Mouse (Mus musculus): Measurements from ENCODE around the gene Dcp1b. TPM values are rescaled to one million over a fixed set of nuclear protein-coding genes. Genes with fewer than 3 reads are reported as not detected.

Gene Dcp1b
- polyA plus RNA-seq, 1 experiment from 2014 or later: 8.6 TPM

DNA sequence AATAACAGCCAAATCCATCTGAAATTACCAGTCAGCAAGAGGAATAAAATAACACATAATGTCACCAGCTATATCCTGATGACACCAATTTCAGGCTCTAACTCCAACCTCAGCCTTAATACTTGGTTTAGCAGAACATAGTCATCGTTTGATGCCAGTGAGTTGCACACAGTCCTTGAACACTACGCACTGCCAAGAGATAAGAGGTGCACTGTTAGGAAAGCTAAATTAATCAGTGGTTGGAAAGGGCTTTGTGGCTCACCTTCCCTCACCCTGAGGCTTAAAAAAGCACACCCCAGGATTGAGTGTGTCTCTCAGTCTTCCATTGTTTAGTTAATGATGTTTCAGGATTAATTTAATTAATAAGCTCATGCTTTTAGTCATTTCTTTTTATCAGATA lies 5.1 kb downstream of the Dcp1b start:
- 33% methylated on average over 2 of the region's 2 CpGs for WGBS
- Histone ChIP-seq H3K4me1 (ENCODE audit: control insufficient read depth in 2 of 2, insufficient read depth in 2 of 2, low read length in 2 of 2) (peaks cover 39 to 84% of the 10 kb centered on the region in 2 experiments), H3K4me3 (ENCODE audit: control insufficient read depth in 1 of 2, insufficient read depth in 1 of 2, low read depth in 1 of 2, low read length in 2 of 2) (no peak overlapping the region), H3K27ac (replicated peaks in 1 of 2; ENCODE audit: control insufficient read depth in 1 of 2, insufficient read depth in 1 of 2, low read depth in 2 of 2, low read length in 2 of 2) (peak overlapping the region; percentile 18 to 65), H3K36me3 (ENCODE audit: control insufficient read depth, insufficient read depth, low read length) (peaks cover 37% of the 10 kb centered on the region), H3K9ac (ENCODE audit: low read length) (no peak overlapping the region), H3K27me3 (ENCODE audit: control insufficient read depth, insufficient read depth, low read length) (no peaks in the 10 kb centered on the region), H3K4me2 (ENCODE audit: low read length) (peak overlapping the region; percentile 20), H3K9me3 (ENCODE audit: control insufficient read depth, low read length) (no peaks in the 10 kb centered on the region)
- ATAC-seq (ENCODE audit: insufficient number of reproducible peaks, insufficient read depth, low FRiP score, low read depth): no peak

DNA sequence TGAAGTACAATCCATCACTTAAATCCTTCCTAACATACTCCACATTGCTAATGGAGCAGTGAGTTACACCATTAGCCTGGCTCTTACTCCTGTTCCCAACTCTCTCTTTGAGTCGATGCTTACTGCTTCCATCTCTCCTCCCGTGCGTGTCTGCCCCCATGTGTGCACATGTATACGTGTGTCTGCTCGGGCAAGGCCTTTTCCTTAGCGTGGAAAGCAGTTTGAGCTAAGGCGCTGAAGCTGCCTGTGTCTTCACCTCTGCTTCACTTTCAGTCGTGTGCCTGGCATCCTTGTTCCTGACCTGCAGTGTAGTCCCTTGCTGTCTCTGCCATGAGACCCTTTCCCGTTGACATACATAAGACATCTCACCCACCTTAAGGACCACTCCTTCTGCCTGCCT lies 7.2 kb downstream of the Dcp1b start:
- H3K9ac ChIP-seq (ENCODE audit: low read length): no peak overlapping the region

DNA sequence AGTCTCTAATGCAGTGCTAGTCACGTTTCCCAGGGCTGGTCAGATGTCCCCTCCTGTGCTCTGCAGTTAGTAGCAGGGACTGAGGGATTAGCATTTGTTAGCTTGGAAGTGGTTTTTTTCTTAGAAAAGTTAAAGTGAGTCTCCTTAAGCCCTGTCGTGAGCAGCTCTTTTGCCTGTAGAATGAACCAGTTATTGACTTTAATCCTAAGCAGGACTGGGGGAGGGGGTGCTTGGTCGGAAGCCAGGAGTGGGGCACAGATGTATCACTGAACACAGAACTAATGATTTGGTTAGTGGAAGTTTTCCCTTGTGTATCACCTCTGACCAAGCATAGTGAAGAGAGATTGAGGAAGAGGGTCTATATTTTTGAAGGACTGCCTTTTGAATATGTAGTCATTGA lies 8.7 kb downstream of the Dcp1b start:
- Histone ChIP-seq H3K27me3 (ENCODE audit: control insufficient read depth, insufficient read depth, low read length) (no peaks in the 10 kb centered on the region), H3K4me2 (ENCODE audit: low read length) (peak overlapping the region; percentile 34), H3K27ac (replicated peaks in 1 of 2; ENCODE audit: control insufficient read depth in 1 of 2, insufficient read depth in 1 of 2, low read depth in 2 of 2, low read length in 2 of 2) (peak overlapping the region; percentile 24 to 62; a peak in 3 of 4 replicates), H3K4me1 (ENCODE audit: control insufficient read depth in 2 of 2, insufficient read depth in 2 of 2, low read length in 2 of 2) (peaks cover 33 to 81% of the 10 kb centered on the region in 2 experiments), H3K36me3 (ENCODE audit: control insufficient read depth, insufficient read depth, low read length) (peaks cover 53% of the 10 kb centered on the region), H3K4me3 (ENCODE audit: control insufficient read depth in 1 of 2, insufficient read depth in 1 of 2, low read depth in 1 of 2, low read length in 2 of 2) (no peak overlapping the region), H3K9me3 (ENCODE audit: control insufficient read depth, low read length) (no peaks in the 10 kb centered on the region), H3K9ac (ENCODE audit: low read length) (no peak overlapping the region; the same call in 1 of the 2 replicates)
- WGBS: 38% methylated on average over 3 of the region's 3 CpGs
- ATAC-seq (ENCODE audit: insufficient number of reproducible peaks, insufficient read depth, low FRiP score, low read depth): no peak

More for the DNA sequence above, 7.2 kb downstream of the Dcp1b start:
- no peak overlapping the region for H3K4me3 ChIP-seq (ENCODE audit: control insufficient read depth in 1 of 2, insufficient read depth in 1 of 2, low read depth in 1 of 2, low read length in 2 of 2)
- H3K27me3 ChIP-seq (ENCODE audit: control insufficient read depth, insufficient read depth, low read length): no peaks in the 10 kb centered on the region
- H3K9me3 ChIP-seq (ENCODE audit: control insufficient read depth, low read length): no peaks in the 10 kb centered on the region
- H3K4me1 ChIP-seq (ENCODE audit: control insufficient read depth in 2 of 2, insufficient read depth in 2 of 2, low read length in 2 of 2): peaks cover 34 to 86% of the 10 kb centered on the region in 2 experiments
- no peak for ATAC-seq (ENCODE audit: insufficient number of reproducible peaks, insufficient read depth, low FRiP score, low read depth)
- H3K36me3 ChIP-seq (ENCODE audit: control insufficient read depth, insufficient read depth, low read length): peaks cover 50% of the 10 kb centered on the region
- 67% methylated on average over 9 of the region's 9 CpGs for WGBS
- H3K27ac ChIP-seq (replicated peaks in 1 of 2; ENCODE audit: control insufficient read depth in 1 of 2, insufficient read depth in 1 of 2, low read depth in 2 of 2, low read length in 2 of 2): peak overlapping the region; percentile 49 to 58
- H3K4me2 ChIP-seq (ENCODE audit: low read length): peak overlapping the region; percentile 34; the same call in 1 of the 2 replicates

DNA sequence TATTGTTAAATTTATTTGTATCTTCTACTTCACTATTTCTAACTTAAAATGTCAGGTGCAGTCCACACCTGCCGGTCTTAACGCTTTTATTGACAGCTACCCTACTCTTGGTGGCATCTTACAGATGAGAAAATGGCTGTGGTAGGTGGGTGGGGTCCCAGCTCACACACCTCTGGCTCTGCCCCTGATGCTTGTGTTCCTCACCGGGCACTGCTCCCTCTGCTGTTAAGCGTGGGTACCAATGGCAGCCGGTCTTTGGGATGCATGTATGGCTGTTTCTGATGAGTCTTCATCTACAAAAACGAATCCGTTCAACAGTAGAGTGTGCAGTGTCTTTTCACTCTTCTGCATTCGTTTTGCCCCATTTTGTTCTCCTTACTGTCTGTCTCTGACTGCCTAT lies 11.6 kb downstream of the Dcp1b start:
- Histone ChIP-seq H3K4me1 (ENCODE audit: control insufficient read depth in 2 of 2, insufficient read depth in 2 of 2, low read length in 2 of 2) (peaks cover 28 to 79% of the 10 kb centered on the region in 2 experiments), H3K4me2 (ENCODE audit: low read length) (no peak overlapping the region), H3K9me3 (ENCODE audit: control insufficient read depth, low read length) (no peaks in the 10 kb centered on the region), H3K27ac (replicated peaks in 1 of 2; ENCODE audit: control insufficient read depth in 1 of 2, insufficient read depth in 1 of 2, low read depth in 2 of 2, low read length in 2 of 2) (no peak overlapping the region), H3K9ac (ENCODE audit: low read length) (no peak overlapping the region), H3K4me3 (ENCODE audit: control insufficient read depth in 1 of 2, insufficient read depth in 1 of 2, low read depth in 1 of 2, low read length in 2 of 2) (no peak overlapping the region), H3K27me3 (ENCODE audit: control insufficient read depth, insufficient read depth, low read length) (no peaks in the 10 kb centered on the region), H3K36me3 (ENCODE audit: control insufficient read depth, insufficient read depth, low read length) (peaks cover 69% of the 10 kb centered on the region)
- WGBS: 58% methylated on average over 8 of the region's 8 CpGs
- ATAC-seq (ENCODE audit: insufficient number of reproducible peaks, insufficient read depth, low FRiP score, low read depth): no peak

DNA sequence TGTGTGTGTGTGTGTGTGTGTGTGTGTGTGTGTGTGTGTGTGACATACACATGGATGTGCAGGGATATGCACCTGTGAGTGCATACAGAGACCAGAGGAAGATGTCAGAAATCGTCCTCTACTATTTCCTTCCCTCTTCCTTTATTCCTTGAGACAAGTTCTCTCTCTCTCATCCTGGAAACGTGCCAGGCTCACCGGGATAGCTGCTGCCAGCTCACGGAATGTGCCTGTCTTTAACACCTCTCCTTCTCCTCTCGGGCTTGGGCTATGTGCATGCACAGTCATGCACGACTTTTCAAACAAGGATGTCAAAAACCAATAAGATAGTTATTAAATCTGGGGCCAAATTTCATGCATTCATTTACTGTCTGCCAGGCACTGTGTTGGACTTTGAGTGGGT lies 12.6 kb downstream of the Dcp1b start:
- Histone ChIP-seq H3K4me1 (ENCODE audit: control insufficient read depth in 2 of 2, insufficient read depth in 2 of 2, low read length in 2 of 2) (peaks cover 27 to 75% of the 10 kb centered on the region in 2 experiments), H3K9ac (ENCODE audit: low read length) (no peak overlapping the region), H3K9me3 (ENCODE audit: control insufficient read depth, low read length) (no peaks in the 10 kb centered on the region), H3K27me3 (ENCODE audit: control insufficient read depth, insufficient read depth, low read length) (no peaks in the 10 kb centered on the region), H3K4me3 (ENCODE audit: control insufficient read depth in 1 of 2, insufficient read depth in 1 of 2, low read depth in 1 of 2, low read length in 2 of 2) (no peak overlapping the region), H3K27ac (replicated peaks in 1 of 2; ENCODE audit: control insufficient read depth in 1 of 2, insufficient read depth in 1 of 2, low read depth in 2 of 2, low read length in 2 of 2) (0 out of 4 replicates have a peak overlapping the region, but pooled peaks of 1 of the 2 experiments have one; percentile 26), H3K4me2 (ENCODE audit: low read length) (no peak overlapping the region), H3K36me3 (ENCODE audit: control insufficient read depth, insufficient read depth, low read length) (peaks cover 76% of the 10 kb centered on the region)
- WGBS: 25% methylated on average over 6 of the region's 6 CpGs
- ATAC-seq (ENCODE audit: insufficient number of reproducible peaks, insufficient read depth, low FRiP score, low read depth): no peak

DNA sequence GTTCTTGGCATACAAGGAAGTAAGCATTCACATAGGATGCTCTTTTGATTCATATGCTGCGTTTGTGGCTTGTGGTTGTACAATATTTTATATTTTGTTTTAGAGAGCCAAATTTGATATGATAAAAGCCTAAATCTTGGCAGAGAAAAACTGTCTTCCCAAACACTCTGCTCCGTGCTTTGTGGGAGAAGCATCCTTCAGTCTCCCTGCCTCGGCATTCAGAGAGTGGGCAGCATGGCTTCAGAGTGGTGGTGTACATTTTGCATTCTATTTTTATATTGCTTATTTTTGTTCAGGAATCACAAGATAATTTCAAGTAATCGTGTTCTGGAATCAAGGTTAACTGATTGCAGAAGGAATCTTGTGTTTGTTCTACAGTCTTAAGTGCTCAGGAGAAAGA lies 16.4 kb downstream of the Dcp1b start:
- Histone ChIP-seq H3K27ac (replicated peaks in 1 of 2; ENCODE audit: control insufficient read depth in 1 of 2, insufficient read depth in 1 of 2, low read depth in 2 of 2, low read length in 2 of 2) (peak overlapping the region; percentile 40 to 99), H3K9me3 (ENCODE audit: control insufficient read depth, low read length) (no peaks in the 10 kb centered on the region), H3K4me2 (ENCODE audit: low read length) (peak overlapping the region; percentile 73), H3K4me3 (ENCODE audit: control insufficient read depth in 1 of 2, insufficient read depth in 1 of 2, low read depth in 1 of 2, low read length in 2 of 2) (peak overlapping the region; percentile 11 to 61; a peak in 2 of 4 replicates), H3K9ac (ENCODE audit: low read length) (peak overlapping the region; percentile 91), H3K4me1 (ENCODE audit: control insufficient read depth in 2 of 2, insufficient read depth in 2 of 2, low read length in 2 of 2) (peaks cover 17 to 46% of the 10 kb centered on the region in 2 experiments), H3K27me3 (ENCODE audit: control insufficient read depth, insufficient read depth, low read length) (no peaks in the 10 kb centered on the region), H3K36me3 (ENCODE audit: control insufficient read depth, insufficient read depth, low read length) (peaks cover 61% of the 10 kb centered on the region)
- ATAC-seq (ENCODE audit: insufficient number of reproducible peaks, insufficient read depth, low FRiP score, low read depth): no peak
- WGBS: 54% methylated on average over 4 of the region's 4 CpGs

DNA sequence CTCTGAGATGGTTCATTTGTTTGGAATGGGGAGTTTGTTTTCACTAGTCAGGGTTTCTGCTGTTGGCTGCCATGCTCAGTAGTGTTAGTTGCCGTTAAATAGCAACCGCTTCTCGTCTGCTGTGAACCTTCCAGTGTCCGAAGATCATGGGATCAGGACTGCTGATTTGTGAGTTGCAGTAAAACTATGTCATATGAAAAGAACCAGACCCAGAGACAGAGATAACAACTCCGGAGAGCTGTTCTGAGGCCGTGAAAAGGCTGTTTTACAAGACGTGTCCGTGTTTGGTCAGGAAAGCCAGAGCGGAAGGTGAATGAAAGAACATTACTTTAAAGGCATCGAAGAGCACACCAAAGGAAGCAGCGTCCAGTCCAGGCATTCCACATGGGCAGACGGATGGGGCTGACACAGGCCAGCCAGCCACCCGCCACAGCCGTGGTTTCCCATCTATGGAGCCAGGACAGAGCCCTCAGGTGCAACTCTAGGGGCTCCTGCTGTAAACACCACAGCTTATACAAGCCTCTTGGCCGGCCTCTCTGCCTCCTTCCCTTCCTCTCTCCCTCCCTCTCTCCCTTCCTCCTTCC lies 18.6 kb downstream of the Dcp1b start:
- WGBS: 8% methylated on average over 15 of the region's 15 CpGs
- Histone ChIP-seq H3K36me3 (ENCODE audit: control insufficient read depth, insufficient read depth, low read length) (peaks cover 45% of the 10 kb centered on the region), H3K4me1 (ENCODE audit: control insufficient read depth in 2 of 2, insufficient read depth in 2 of 2, low read length in 2 of 2) (peaks cover 21 to 49% of the 10 kb centered on the region in 2 experiments), H3K9me3 (ENCODE audit: control insufficient read depth, low read length) (no peaks in the 10 kb centered on the region), H3K27ac (replicated peaks in 1 of 2; ENCODE audit: control insufficient read depth in 1 of 2, insufficient read depth in 1 of 2, low read depth in 2 of 2, low read length in 2 of 2) (peak overlapping the region; percentile 99), H3K27me3 (ENCODE audit: control insufficient read depth, insufficient read depth, low read length) (no peaks in the 10 kb centered on the region), H3K9ac (ENCODE audit: low read length) (peak overlapping the region; percentile 91), H3K4me3 (ENCODE audit: control insufficient read depth in 1 of 2, insufficient read depth in 1 of 2, low read depth in 1 of 2, low read length in 2 of 2) (peak overlapping the region; percentile 60 to 61), H3K4me2 (ENCODE audit: low read length) (peak overlapping the region; percentile 73)
- ATAC-seq (ENCODE audit: insufficient number of reproducible peaks, insufficient read depth, low FRiP score, low read depth): peak; percentile 54

DNA sequence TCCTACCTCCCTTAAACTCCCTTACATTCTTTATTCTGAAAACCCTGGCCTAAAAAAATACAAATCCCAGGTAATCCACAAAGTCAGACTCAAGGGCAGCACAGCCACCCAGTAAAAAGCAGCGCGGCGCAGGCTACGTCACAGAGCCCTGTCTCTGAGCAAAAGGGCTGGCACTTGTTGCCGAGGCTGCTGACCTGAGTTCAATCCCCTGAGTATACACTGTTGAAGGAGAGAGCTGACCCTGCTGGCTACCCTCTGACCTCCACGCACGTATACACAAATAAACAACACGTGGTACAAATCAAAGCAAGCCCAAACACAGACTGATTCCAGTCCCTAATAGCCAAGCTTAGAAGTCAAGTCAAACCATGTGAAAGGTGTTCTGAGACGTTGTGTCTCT lies 19.1 kb downstream of the Dcp1b start:
- Histone ChIP-seq H3K27ac (replicated peaks in 1 of 2; ENCODE audit: control insufficient read depth in 1 of 2, insufficient read depth in 1 of 2, low read depth in 2 of 2, low read length in 2 of 2) (peak overlapping the region; percentile 99), H3K9ac (ENCODE audit: low read length) (peak overlapping the region; percentile 91), H3K36me3 (ENCODE audit: control insufficient read depth, insufficient read depth, low read length) (peaks cover 41% of the 10 kb centered on the region), H3K9me3 (ENCODE audit: control insufficient read depth, low read length) (no peaks in the 10 kb centered on the region), H3K4me3 (ENCODE audit: control insufficient read depth in 1 of 2, insufficient read depth in 1 of 2, low read depth in 1 of 2, low read length in 2 of 2) (peak overlapping the region; percentile 60 to 61), H3K4me1 (ENCODE audit: control insufficient read depth in 2 of 2, insufficient read depth in 2 of 2, low read length in 2 of 2) (peaks cover 22 to 53% of the 10 kb centered on the region in 2 experiments), H3K4me2 (ENCODE audit: low read length) (peak overlapping the region; percentile 73), H3K27me3 (ENCODE audit: control insufficient read depth, insufficient read depth, low read length) (no peaks in the 10 kb centered on the region)
- ATAC-seq (ENCODE audit: insufficient number of reproducible peaks, insufficient read depth, low FRiP score, low read depth): no peak
- WGBS: 28% methylated on average over 9 of the region's 9 CpGs
